ENCODE assay signal across 8 mouse cellular contexts in genomic region chr9:44685346-44686330, GRCm38 (mm10). TPM values are rescaled to one million over a fixed set of nuclear protein-coding genes. Genes with fewer than 3 reads are reported as not detected.
DNase-seq lines count a peak whose midpoint lies in the region; ATAC-seq and TF ChIP-seq lines count a peak whose summit lies in the region.

No protein-coding gene starts in this region.

- DNase-seq in kidney, postnatal 36 days: peak; percentile 77 to 88
- peak; percentile 72 for DNase-seq in lung, adult 2 months
- peak; percentile 43 to 47 for DNase-seq in thymus, adult 18-20 months

- H3K4me2 ChIP-seq in heart, embryonic 16.5 days (ENCODE audit: low read depth, low read length): no peak overlapping the region

- no peak overlapping the region for H3K27ac ChIP-seq in bone marrow macrophage, adult 2 months (ENCODE audit: insufficient read depth, low read depth, low read length)
- H3K27ac ChIP-seq in embryonic fibroblast, embryonic 13.5 days (ENCODE audit: insufficient read depth, low read length): no peak overlapping the region
- H3K27ac ChIP-seq in heart, embryonic 16.5 days (ENCODE audit: low read length): no peak overlapping the region

- TF ChIP-seq CTCF in bone marrow macrophage, adult 2 months (IDR thresholded peaks at IDR 0.05; ENCODE audit: low read depth, low read length): peak; percentile 93
- peak; percentile 88 for TF ChIP-seq CTCF in embryonic fibroblast, embryonic 13.5 days (IDR thresholded peaks at IDR 0.05; ENCODE audit: borderline replicate concordance, insufficient read depth, low read length)
- peak; percentile 96 for TF ChIP-seq CTCF in lung, adult 2 months (IDR thresholded peaks at IDR 0.05; ENCODE audit: insufficient read depth, low read length)

- peak; percentile 41 for ATAC-seq in CD4-positive, CD25-positive, alpha-beta regulatory T cell, adult 4 months
- ATAC-seq in heart, embryonic 16.5 days (replicated peaks; ENCODE audit: extremely low read depth, insufficient read depth, low FRiP score): peak; percentile 49; the same call in 1 of the 2 replicates
- ATAC-seq in neutrophil, adult 5-6 weeks (ENCODE audit: extremely low read depth, insufficient number of reproducible peaks, low FRiP score, poor library complexity, severe bottlenecking): peak; percentile 59

- no peaks in the 10 kb centered on the region for H3K27me3 ChIP-seq in heart, embryonic 16.5 days (ENCODE audit: control insufficient read depth, insufficient read depth, low read length)

- H3K9me3 ChIP-seq in heart, embryonic 16.5 days (replicated peaks; ENCODE audit: control insufficient read depth, low read length): no peaks in the 10 kb centered on the region

- H3K4me1 ChIP-seq in bone marrow macrophage, adult 2 months (ENCODE audit: control insufficient read depth, insufficient read depth, low read length): peaks cover 3% of the 10 kb centered on the region; the same call in 1 of the 2 replicates
- H3K4me1 ChIP-seq in embryonic fibroblast, embryonic 13.5 days (ENCODE audit: control insufficient read depth, insufficient read depth, low read length): 0 out of 2 replicates have a peak, but pooled peaks cover 2% of the 10 kb centered on the region
- peaks cover 2% of the 10 kb centered on the region for H3K4me1 ChIP-seq in heart, embryonic 16.5 days (ENCODE audit: control insufficient read depth, insufficient read depth, low read length)
- H3K4me1 ChIP-seq in lung, adult 2 months (ENCODE audit: control insufficient read depth, insufficient read depth, low read length): peaks cover 5% of the 10 kb centered on the region

- peaks cover 21% of the 10 kb centered on the region for H3K36me3 ChIP-seq in heart, embryonic 16.5 days (ENCODE audit: control insufficient read depth, insufficient read depth)

- H3K9ac ChIP-seq in heart, embryonic 16.5 days (ENCODE audit: low read length): no peak overlapping the region

- TF ChIP-seq POLR2A in bone marrow macrophage, adult 2 months (IDR thresholded peaks at IDR 0.05; ENCODE audit: borderline replicate concordance, low read depth, low read length): no peak
- no peak for TF ChIP-seq POLR2A in embryonic fibroblast, embryonic 13.5 days (IDR thresholded peaks at IDR 0.05; ENCODE audit: low read depth, low read length)
- TF ChIP-seq POLR2A in lung, adult 2 months (IDR thresholded peaks at IDR 0.05; ENCODE audit: borderline replicate concordance, extremely low read depth, low read depth, low read length): no peak

- 39% methylated on average over 14 of the region's 14 CpGs for WGBS in heart, embryonic 16.5 days
- WGBS in lung, adult 2 months: 25% methylated on average over 14 of the region's 14 CpGs

- H3K4me3 ChIP-seq in bone marrow macrophage, adult 2 months (ENCODE audit: insufficient read depth, low read length): no peak overlapping the region
- no peak overlapping the region for H3K4me3 ChIP-seq in embryonic fibroblast, embryonic 13.5 days (ENCODE audit: insufficient read depth, low read length)
- H3K4me3 ChIP-seq in heart, embryonic 16.5 days (ENCODE audit: low read length): no peak overlapping the region
- no peak overlapping the region for H3K4me3 ChIP-seq in lung, adult 2 months (replicated peaks; ENCODE audit: extremely low read depth, low read depth, low read length)

RNA-seq across cellular contexts. Expression of gene Treh, which starts 12.6 kb away (rescaled TPM):
- polyA plus RNA-seq in CD4-positive, CD25-positive, alpha-beta regulatory T cell, adult 4 months (2017; shearing (Covaris generic)): not detected
- polyA plus RNA-seq in bone marrow macrophage, adult 2 months (2012; ENCODE audit: insufficient read depth, insufficient read length, missing spikeins): not detected in 2 replicates
- polyA plus RNA-seq in embryonic fibroblast, embryonic 13.5 days (2011; ENCODE audit: insufficient read length, low read depth, missing spikeins): not detected in 2 replicates
- polyA plus RNA-seq in heart, embryonic 16.5 days (2015; fragmentation: Nextera tagmentation; extraction: Ambion mirVana): 0.07 TPM in 1 of 2 replicates, not detected in the other
- polyA plus RNA-seq in lung, adult 2 months (2012; rRNA removed): not detected in 2 replicates
- total RNA-seq in neutrophil, adult 5-6 weeks (2017): not detected in 2 replicates

RNA-seq across cellular contexts. Expression of gene Phldb1, which starts 49.4 kb away (rescaled TPM):
- polyA plus RNA-seq in CD4-positive, CD25-positive, alpha-beta regulatory T cell, adult 4 months (2017; shearing (Covaris generic)): under 1 TPM in 1 of 2 experiments, not detected in 1; 0.32 TPM
- polyA plus RNA-seq in bone marrow macrophage, adult 2 months (2012; ENCODE audit: insufficient read depth, insufficient read length, missing spikeins): 4.3 and 4.4 TPM in 2 replicates
- polyA plus RNA-seq in embryonic fibroblast, embryonic 13.5 days (2011; ENCODE audit: insufficient read length, low read depth, missing spikeins): 61.2 and 68.8 TPM in 2 replicates
- polyA plus RNA-seq in heart, embryonic 16.5 days (2015; fragmentation: Nextera tagmentation; extraction: Ambion mirVana): 25.9 and 30.4 TPM in 2 replicates
- 87.6 and 93.5 TPM in 2 replicates for polyA plus RNA-seq in lung, adult 2 months (2012; rRNA removed)
- total RNA-seq in neutrophil, adult 5-6 weeks (2017): 0.25 TPM in 1 of 2 replicates, not detected in the other
